9 mouse cellular contexts compared by ENCODE assay signal in the genomic region with DNA sequence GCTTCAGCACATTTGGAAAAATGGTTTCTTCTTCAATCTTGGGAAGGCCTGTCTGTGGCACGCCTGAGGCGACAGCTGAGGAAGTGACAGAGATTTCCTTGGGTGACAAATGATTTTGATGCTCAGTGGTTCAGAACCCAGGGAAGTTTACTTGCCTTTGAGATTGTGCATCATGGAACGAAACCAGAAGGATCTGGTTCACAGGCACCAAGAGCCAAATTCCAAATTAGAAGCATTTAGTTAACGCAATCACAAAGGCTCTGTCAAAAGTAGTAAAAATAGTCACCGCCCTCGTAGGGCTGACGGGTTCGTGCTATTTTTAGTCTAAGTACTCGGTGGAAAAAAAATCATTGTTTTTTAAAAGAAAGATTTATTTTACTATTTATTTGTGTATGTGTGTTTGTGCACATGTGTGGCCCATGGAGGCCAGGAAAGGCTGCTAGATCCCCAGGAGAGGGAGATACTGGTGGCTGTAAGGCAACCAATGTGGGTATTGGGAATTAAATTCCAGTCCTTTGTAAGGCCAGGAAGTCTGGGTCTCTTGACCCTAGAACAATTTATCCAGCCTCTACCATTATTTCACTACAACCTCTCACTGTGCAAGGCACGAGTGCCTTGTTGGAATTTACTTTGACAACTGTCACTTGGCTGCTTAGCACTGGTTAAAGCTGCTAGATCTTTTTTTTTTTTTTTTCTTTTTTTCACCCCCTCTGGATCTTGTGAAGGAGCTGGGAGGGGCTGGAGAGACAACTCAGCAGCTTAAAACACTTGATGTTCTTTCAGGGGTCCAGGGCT.
DNase-seq lines count a peak whose midpoint lies in the region; ATAC-seq lines count a peak whose summit lies in the region.
"Had no signal": no experiment of that assay in that cellular context is flagged by ENCODE, and none has a peak within 500 bp of the region (broad histone marks: within the 10 kb centered on the region; RNA-seq: fewer than 3 reads in every experiment).

No protein-coding gene starts in this region.

- intact Hi-C loops in left cerebral cortex, postnatal 4 days (cut with DNase I), result no loop called here
- intact Hi-C loops in left cerebral cortex, postnatal 36 days (cut with DNase I), result no loop called here

- DNase-seq in heart, adult 11 months, result peak; percentile 88
- DNase-seq in heart, adult 8-10 months (ENCODE audit: low spot score), result no peak
- DNase-seq in left cerebral cortex, adult 11 months (ENCODE audit: low spot score), result peak; percentile 2
- DNase-seq in left cerebral cortex, postnatal 4 days, result no peak
- DNase-seq in fibroblast of lung, adult 2 months (ENCODE audit: low read depth), result peak; percentile 28
- peak; percentile 3 to 5 for DNase-seq in left cerebral cortex, postnatal 36 days (ENCODE audit: low spot score in 2 of 2)
- no peak for DNase-seq in ovary, adult 18-20 months (ENCODE audit: low spot score)

- ATAC-seq in cerebellum, adult (ENCODE audit: insufficient number of reproducible peaks, low FRiP score, low TSS enrichment), result no peak
- ATAC-seq: hindbrain, embryonic 16.5 days had no signal

Comparison
In these comparisons a context has a peak if more than half of its experiments do, and no peak if none do; other contexts are left out.
1. DNase-seq: peak in heart, adult 11 months (single experiment), left cerebral cortex, adult 11 months (single experiment), fibroblast of lung, adult 2 months (single experiment) and left cerebral cortex, postnatal 36 days (2 of 2); none in heart, adult 8-10 months (single experiment), left cerebral cortex, postnatal 4 days (single experiment) and ovary, adult 18-20 months (single experiment).